Mouse (Mus musculus) liver, embryonic 14.5 days (tissue): ENCODE measurements around the gene 2310007B03Rik. TPM values are rescaled to one million over a fixed set of nuclear protein-coding genes. Genes with fewer than 3 reads are reported as not detected.
"Not testable (repeated sequence)": the region's sequence is repeated elsewhere in the genome, so short reads cannot be mapped to it uniquely, and the experiment has no call there.

Experiments
- ATAC-seq: fragments of 200-750 bp; cut with Nextera tagmentation; 2 replicates; pipeline ENCODE4 v1.8.0; 2017; ENCODE audit warnings: moderate number of reproducible peaks, mild to moderate bottlenecking, moderate library complexity; ENCODE audit not compliant: insufficient read depth
- DNase-seq, 3 experiments: peaks; one replicate each; pipeline ENCODE4 v3.0.0-alpha.2; 2012 to 2013; ENCODE audit warnings: low read depth in 3 of 3, low spot score in 3 of 3
- H3K27ac ChIP-seq: fragments of 300-500 bp; sonication (generic); 2 replicates; pipeline ENCODE4 v1.5.1; 2014; ENCODE audit warnings: moderate library complexity, mild to moderate bottlenecking, control low read depth, inconsistent platforms
- H3K27me3 ChIP-seq: fragments of 300-500 bp; sonication (generic); 2 replicates; pipeline ENCODE4 v1.6.1; 2014; ENCODE audit warnings: mild to moderate bottlenecking, low read length, moderate library complexity; ENCODE audit not compliant: control insufficient read depth, insufficient read depth
- H3K36me3 ChIP-seq: fragments of 300-500 bp; sonication (generic); replicated peaks from 2 replicates; pipeline ENCODE4 v1.6.1; 2014; ENCODE audit warnings: low read depth; ENCODE audit not compliant: control insufficient read depth, insufficient read depth
- H3K4me1 ChIP-seq, 2 experiments: fragments of 200-500 bp in 1 of 2; fragments of 300-500 bp in 1 of 2; sonication (generic) in 1 of 2; replicated peaks; 2 replicates each; pipeline ENCODE4 v1.6.1; 2012 to 2014; ENCODE audit warnings: antibody characterized with exemption in 1 of 2, inconsistent platforms in 1 of 2, low read length in 1 of 2; ENCODE audit not compliant: control insufficient read depth in 2 of 2, insufficient read depth in 2 of 2
- H3K4me2 ChIP-seq: fragments of 300-500 bp; sonication (generic); 2 replicates; pipeline ENCODE4 v1.6.1; 2014; ENCODE audit warnings: low read depth, mild to moderate bottlenecking, control low read depth, moderate library complexity
- H3K4me3 ChIP-seq, 2 experiments: fragments of 200-500 bp in 1 of 2; fragments of 300-500 bp in 1 of 2; sonication (generic) in 1 of 2; 2 replicates each; pipeline ENCODE4 v1.5.1; 2012 to 2014; ENCODE audit warnings: low read depth in 2 of 2, low read length in 2 of 2, mild to moderate bottlenecking in 2 of 2, control low read depth in 1 of 2, inconsistent platforms in 1 of 2, moderate library complexity in 1 of 2; ENCODE audit not compliant: insufficient read depth in 1 of 2
- H3K9ac ChIP-seq: fragments of 300-500 bp; sonication (generic); replicated peaks from 2 replicates; pipeline ENCODE4 v1.6.1; 2014; ENCODE audit warnings: mild to moderate bottlenecking, control low read depth, moderate library complexity
- H3K9me3 ChIP-seq: fragments of 300-500 bp; sonication (generic); 2 replicates; pipeline ENCODE4 v1.6.1; 2016; ENCODE audit warnings: low read length, mixed read lengths; ENCODE audit not compliant: control insufficient read depth
- CTCF ChIP-seq: IDR thresholded peaks from 2 replicates; pipeline ENCODE4 v1.5.1; 2016; ENCODE audit warnings: antibody characterized with exemption, low read depth, control low read depth
- EP300 ChIP-seq: IDR thresholded peaks from 2 replicates; pipeline ENCODE4 v1.6.1; 2016; ENCODE audit warnings: antibody characterized with exemption, low read depth
- WGBS: fragments of 180-500 bp; shearing (Covaris S2); extraction: QIAGEN DNeasy Blood & Tissue Kit; methylation state at CpG from one replicate; pipeline ENCODE4 v1.1.7; 2014; ENCODE audit not compliant: insufficient replicate concordance; 5-methylcytosine and 5-hydroxymethylcytosine counted together
- polyA plus RNA-seq, 2 experiments: library from polyadenylated mRNA; depleted of rRNA in 1 of 2; stranded (reverse) in 1 of 2; unstranded in 1 of 2; fragments of >200 nt; fragmentation: Nextera tagmentation in 1 of 2; extraction: Ambion mirVana in 1 of 2; gene quantifications; 2 replicates each; pipeline versions ENCODE4 v1.2.1 to v1.2.3; 2012 to 2014

Gene 2310007B03Rik
- polyA plus RNA-seq (2012; rRNA removed) (0.07 and 0.11 TPM in 2 replicates), polyA plus RNA-seq (2014; fragmentation: Nextera tagmentation; extraction: Ambion mirVana) (0.09 and 0.21 TPM in 2 replicates)

GRCm38 (mm10) chr1:93160501-93161133 lies at the start of gene 2310007B03Rik:
Gene 2310007B03Rik (minus strand): TSS chr1:93160948.
- Histone ChIP-seq H3K9ac (no peak within 1 kb of the TSS), H3K27me3 (no peaks in the 10 kb centered on the region), H3K27ac (no peak within 1 kb of the TSS), H3K4me1 (no peaks in the 10 kb centered on the region), H3K4me3 (no peak within 1 kb of the TSS), H3K4me2 (no peak within 1 kb of the TSS), H3K36me3 (no peaks in the 10 kb centered on the region), H3K9me3 (no peaks in the 10 kb centered on the region)
- WGBS: 56% methylated on average over 8 of the region's 8 CpGs
- ATAC-seq (no peak), DNase-seq (no peak)
- no peak for TF ChIP-seq EP300
- no peak for TF ChIP-seq CTCF

- Histone ChIP-seq H3K9ac (no peak overlapping the region), H3K9me3 (no peaks in the 10 kb centered on the region), H3K27ac (no peak overlapping the region), H3K27me3 (no peaks in the 10 kb centered on the region), H3K4me2 (no peak overlapping the region), H3K4me1 (no peaks in the 10 kb centered on the region), H3K36me3 (no peaks in the 10 kb centered on the region), H3K4me3 (no peak overlapping the region)
- TF ChIP-seq CTCF: no peak
- TF ChIP-seq EP300: no peak
- ATAC-seq: no peak
- DNase-seq: no peak
- 46% methylated on average over 9 of the region's 9 CpGs for WGBS
Measured at GRCm38 (mm10) chr1:93210213-93210641, 49.5 kb upstream of the 2310007B03Rik start.

- no peak for ATAC-seq
- Histone ChIP-seq H3K36me3 (no peaks in the 10 kb centered on the region), H3K4me2 (no peak overlapping the region), H3K27ac (no peak overlapping the region), H3K4me1 (no peaks in the 10 kb centered on the region), H3K9me3 (no peaks in the 10 kb centered on the region), H3K9ac (no peak overlapping the region), H3K27me3 (no peaks in the 10 kb centered on the region), H3K4me3 (no peak overlapping the region)
- WGBS: 77% methylated on average over 4 of the region's 4 CpGs
- DNase-seq: no peak
- no peak for TF ChIP-seq CTCF
- TF ChIP-seq EP300: no peak
Measured at GRCm38 (mm10) chr1:93207536-93208064, 46.9 kb upstream of the 2310007B03Rik start.

- Histone ChIP-seq H3K27ac (no peak overlapping the region), H3K4me3 (no peak overlapping the region), H3K9ac (no peak overlapping the region), H3K27me3 (no peaks in the 10 kb centered on the region), H3K4me2 (no peak overlapping the region), H3K4me1 (no peaks in the 10 kb centered on the region), H3K36me3 (no peaks in the 10 kb centered on the region), H3K9me3 (no peaks in the 10 kb centered on the region)
- ATAC-seq (no peak), DNase-seq (no peak)
- 55% methylated on average over 12 of the region's 12 CpGs for WGBS
- TF ChIP-seq EP300 (no peak), CTCF (no peak)
Measured at GRCm38 (mm10) chr1:93206277-93206970, 45.7 kb upstream of the 2310007B03Rik start.

- no peaks in the 10 kb centered on the region for H3K9me3 ChIP-seq
- H3K9ac ChIP-seq: no peak overlapping the region
- DNase-seq: no peak
- ATAC-seq: no peak
- no peaks in the 10 kb centered on the region for H3K36me3 ChIP-seq
- H3K27ac ChIP-seq: no peak overlapping the region
- H3K4me2 ChIP-seq: no peak overlapping the region
- H3K27me3 ChIP-seq: no peaks in the 10 kb centered on the region
- no peak overlapping the region for H3K4me3 ChIP-seq
- H3K4me1 ChIP-seq: no peaks in the 10 kb centered on the region
- 55% methylated on average over 3 of the region's 3 CpGs for WGBS
- TF ChIP-seq CTCF (no peak), EP300 (no peak)
Measured at GRCm38 (mm10) chr1:93197916-93198315, 37.2 kb upstream of the 2310007B03Rik start.

- WGBS: 77% methylated on average over 2 of the region's 2 CpGs
- H3K4me3 ChIP-seq: not testable (repeated sequence)
Measured at GRCm38 (mm10) chr1:93197454-93197853, 36.7 kb upstream of the 2310007B03Rik start.

More at GRCm38 (mm10) chr1:93197454-93197853, 36.7 kb upstream of the 2310007B03Rik start:
- not testable (repeated sequence) for H3K4me1 ChIP-seq, ATAC-seq, H3K27ac ChIP-seq, H3K9me3 ChIP-seq, H3K36me3 ChIP-seq, DNase-seq, H3K9ac ChIP-seq, H3K4me2 ChIP-seq, H3K27me3 ChIP-seq
